In genomic region chr3:157876439-157877156, GRCm38 (mm10) we compare ENCODE assay signal across 8 mouse cellular contexts. TPM values are rescaled to one million over a fixed set of nuclear protein-coding genes. Genes with fewer than 3 reads are reported as not detected.
DNase-seq lines count a peak whose midpoint lies in the region; ATAC-seq lines count a peak whose summit lies in the region.

No protein-coding gene starts in this region.

- peak; percentile 6 to 19 for DNase-seq in heart, adult 9 months (ENCODE audit: low spot score in 2 of 2)
- no peak for DNase-seq in heart, adult 11 months
- DNase-seq in WW6 (ENCODE audit: low read depth, low spot score), result peak; percentile 38
- DNase-seq in embryo, embryonic 10 days (ENCODE audit: low spot score), result peak; percentile 85
- DNase-seq in heart, postnatal 36 days, result peak; percentile 14 to 25
- peak; percentile 19 to 80 for DNase-seq in layer of hippocampus, adult 18-20 months (ENCODE audit: low spot score in 2 of 2)
- DNase-seq in spleen, postnatal 10 days (ENCODE audit: low spot score in 2 of 2), result peak; percentile 5 to 29

- intact Hi-C loops in heart, postnatal 36 days (cut with DNase I), result loop anchor here (1.0 kb wide), 1 partner anchor 201 kb away; no protein-coding TSS in a partner anchor

- ATAC-seq in megakaryocyte progenitor cell, adult 5-6 weeks (replicated peaks; ENCODE audit: poor library complexity), result peak; percentile 95

RNA-seq across cellular contexts. Expression of gene Cth, which starts 48.3 kb away (rescaled TPM):
- 1 to 10 TPM; 2.8 to 5.1 TPM for total RNA-seq in heart, postnatal 36 days (2021)
- 1 to 10 TPM; 4.9 to 7.9 TPM for total RNA-seq in layer of hippocampus, adult 18-20 months (2021)
- total RNA-seq in megakaryocyte progenitor cell, adult 5-6 weeks (2015), result 0.15 and 0.34 TPM in 2 replicates
- 1.4 TPM in 1 of 2 replicates, not detected in the other for total RNA-seq in megakaryocyte progenitor cell, adult 5-6 weeks (2017)
